Mouse (Mus musculus): ENCODE results near the gene Olfr1271. TPM values are rescaled to one million over a fixed set of nuclear protein-coding genes. Genes with fewer than 3 reads are reported as not detected.
"Not testable (repeated sequence)": the region's sequence is repeated elsewhere in the genome, so short reads cannot be mapped to it uniquely, and the experiment has no call there.

The Olfr1271 gene
- not detected for total RNA-seq (2021)
- long read RNA-seq, experiment 1, result 0 reads
- long read RNA-seq, experiment 2, result 0 reads

DNA sequence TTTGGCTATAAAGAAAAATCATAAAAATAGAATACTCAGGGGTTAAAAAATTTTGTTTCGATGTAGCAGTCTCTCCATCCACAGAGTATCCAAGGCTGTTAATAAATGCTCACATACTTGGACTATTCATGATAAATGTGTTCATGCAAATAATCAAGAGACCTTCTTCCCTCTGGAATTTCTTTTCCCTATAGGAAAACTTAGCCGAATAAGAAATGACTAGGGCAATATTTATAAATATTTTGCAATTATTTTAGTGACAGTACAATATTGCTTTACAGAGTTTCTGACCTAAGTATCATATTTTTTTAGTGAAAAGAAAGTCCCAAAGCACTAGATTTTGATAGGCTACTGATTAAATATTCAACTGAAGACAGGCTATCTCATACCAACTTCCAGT lies at the start of gene Olfr1271:
Gene Olfr1271, minus strand, starts transcription at position 101 of the 400 bp plus-strand sequence.
- no peak for DNase-seq
- intact Hi-C loops (cut with DNase I), result no loop called here

DNA sequence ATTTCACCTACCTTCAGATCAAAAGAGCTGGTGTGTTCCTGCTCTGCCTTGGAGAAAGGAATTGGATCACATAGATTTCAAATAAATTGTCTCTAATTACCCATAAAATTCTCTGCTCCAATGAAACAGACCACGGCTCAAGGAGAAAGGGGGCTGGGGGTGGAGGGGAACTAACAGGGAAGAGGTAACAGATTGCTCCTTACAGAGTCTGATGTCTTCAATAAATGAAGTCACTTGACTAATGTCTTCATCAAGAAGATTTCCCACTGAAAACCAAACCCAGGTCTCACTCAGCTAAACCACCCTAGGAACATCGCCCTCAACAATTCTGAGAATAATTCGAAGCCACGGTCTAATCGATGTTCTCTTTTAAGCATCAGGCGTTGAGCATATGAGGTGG lies 21.9 kb upstream of the Olfr1271 start, which contains the start of gene Olfr1272:
Gene Olfr1272, minus strand, starts transcription at position 101 of the 400 bp plus-strand sequence.
- DNase-seq, result no peak
- intact Hi-C loops (cut with DNase I), result no loop called here

DNA sequence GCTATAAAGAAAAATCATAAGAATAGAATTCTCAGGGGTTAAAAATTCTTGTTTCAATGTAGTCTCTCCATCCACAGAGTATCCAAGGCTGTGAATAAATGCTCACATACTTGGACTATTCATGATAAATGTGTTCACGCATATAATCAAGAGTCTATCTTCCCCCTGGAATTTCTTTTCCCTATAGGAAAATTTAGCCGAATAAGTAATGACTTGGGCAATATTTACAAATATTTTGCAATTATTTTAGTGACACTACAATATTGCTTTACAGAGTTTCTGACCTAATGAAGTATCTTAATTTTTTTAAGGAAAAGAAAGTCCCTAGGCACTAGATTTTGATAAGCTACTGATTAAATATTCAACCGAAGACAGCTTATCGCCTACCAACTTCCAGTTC lies 13.3 kb downstream of the Olfr1271 start, which contains the start of gene Olfr142:
Gene Olfr142, minus strand, starts transcription at position 101 of the 400 bp plus-strand sequence.
- no peak for DNase-seq
- intact Hi-C loops (cut with DNase I), result no loop called here

DNA sequence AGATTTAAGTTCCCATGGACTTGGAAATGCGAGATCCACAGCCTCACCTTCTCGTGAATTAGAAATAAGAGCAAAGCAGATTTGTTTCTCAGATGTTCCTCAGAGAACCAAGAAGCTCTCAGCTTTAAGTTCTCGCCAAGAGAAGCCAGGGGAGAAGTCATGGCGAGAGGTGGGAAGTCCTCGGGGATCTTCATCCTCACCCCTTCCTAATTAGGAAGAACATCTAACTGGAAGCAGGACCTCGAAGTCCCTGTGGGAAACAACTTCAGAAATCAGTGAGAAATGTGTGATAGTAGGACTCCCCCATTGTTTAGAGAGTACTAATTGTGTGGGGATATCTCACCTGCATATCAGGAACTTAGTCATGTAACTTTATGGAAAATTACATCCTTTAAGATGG lies 46.4 kb downstream of the Olfr1271 start, which contains the start of gene Olfr1506:
Gene Olfr1506, minus strand, starts transcription at position 101 of the 400 bp plus-strand sequence.
- intact Hi-C loops (cut with DNase I); DNase-seq: not testable (repeated sequence)

Other genes with a start within 250 kb of the Olfr1271 start
- gene Olfr1264, start 245.5 kb downstream of the Olfr1271 start, total RNA-seq (2021), result not detected
- gene Olfr1265, start 235.7 kb downstream of the Olfr1271 start, total RNA-seq (2021), result not detected
- not detected for gene Olfr140, start 207.4 kb downstream of the Olfr1271 start, total RNA-seq (2021)
- not detected for gene Olfr1269, start 149.6 kb downstream of the Olfr1271 start, total RNA-seq (2021)
- gene Olfr32, start 128.7 kb downstream of the Olfr1271 start, total RNA-seq (2021), result not detected
- not detected for gene Olfr1270, start 117.9 kb downstream of the Olfr1271 start, total RNA-seq (2021)
- gene Olfr1506, start 46.5 kb downstream of the Olfr1271 start, total RNA-seq (2021), result not detected
- not detected for gene Olfr142, start 13.4 kb downstream of the Olfr1271 start, total RNA-seq (2021)
- not detected for gene Olfr1272, start 21.8 kb upstream of the Olfr1271 start, total RNA-seq (2021)
- under 1 TPM in 1 of 2 experiments, not detected in 1; 0.15 TPM for gene Gm13769, start 51.2 kb upstream of the Olfr1271 start, total RNA-seq (2021)
- gene Olfr1274-ps, start 127.7 kb upstream of the Olfr1271 start, total RNA-seq (2021), result not detected